Mouse (Mus musculus) c-Kit-negative CD71-positive TER-119-positive erythroid progenitor cells, embryonic 14.5 days (primary cell): Measurements from ENCODE around the gene Myl4.

ENCODE experiments used
- DNase-seq: peaks from one replicate; pipeline ENCODE4 v3.0.0-alpha.2; 2013; ENCODE audit warnings: low read depth, low spot score

Myl4 gene

GRCm38 (mm10) chr11:104630185-104630835 lies 79.8 kb downstream of the Myl4 start:
- DNase-seq, result no peak

GRCm38 (mm10) chr11:104631306-104631705 lies 80.8 kb downstream of the Myl4 start:
- no peak for DNase-seq

DNA sequence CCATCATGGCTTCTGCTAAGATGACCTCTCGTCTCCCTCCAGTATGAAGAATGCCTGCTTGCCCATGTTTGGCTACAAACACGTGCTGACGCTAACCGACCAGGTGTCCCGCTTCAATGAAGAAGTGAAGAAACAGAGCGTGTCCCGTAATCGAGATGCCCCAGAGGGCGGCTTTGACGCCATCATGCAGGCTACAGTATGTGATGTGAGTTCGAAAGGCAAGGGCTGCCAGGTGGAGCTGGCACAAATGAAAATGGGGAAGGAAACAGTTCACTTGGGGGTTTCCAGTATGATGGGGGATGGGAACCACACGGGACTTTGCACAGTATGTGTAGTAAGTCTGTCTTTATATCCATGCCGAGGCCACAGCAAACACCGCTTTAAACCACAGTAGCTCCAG lies 86.5 kb downstream of the Myl4 start:
- DNase-seq, result no peak

DNA sequence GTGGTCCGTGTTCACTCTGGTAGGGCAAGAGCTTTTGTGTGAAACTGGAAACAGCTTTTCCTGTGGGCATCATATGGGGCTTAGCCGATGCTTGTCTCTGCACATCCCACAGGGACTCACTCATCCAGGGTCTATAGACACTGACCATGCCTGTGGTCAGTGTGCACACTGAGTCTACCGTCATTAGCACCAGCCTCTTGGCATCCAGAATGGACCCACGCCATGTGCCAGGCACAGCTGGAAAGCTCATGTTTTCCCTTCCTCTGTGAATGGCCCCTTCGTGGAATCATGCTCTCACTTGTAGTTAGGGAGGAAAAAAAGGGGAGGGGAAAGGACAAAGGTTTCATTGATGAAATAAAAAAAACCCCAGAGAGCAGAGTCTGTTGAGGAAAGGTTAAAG lies 87.5 kb downstream of the Myl4 start:
- no peak for DNase-seq

GRCm38 (mm10) chr11:104638906-104639305 lies 88.4 kb downstream of the Myl4 start:
- DNase-seq, result no peak

DNA sequence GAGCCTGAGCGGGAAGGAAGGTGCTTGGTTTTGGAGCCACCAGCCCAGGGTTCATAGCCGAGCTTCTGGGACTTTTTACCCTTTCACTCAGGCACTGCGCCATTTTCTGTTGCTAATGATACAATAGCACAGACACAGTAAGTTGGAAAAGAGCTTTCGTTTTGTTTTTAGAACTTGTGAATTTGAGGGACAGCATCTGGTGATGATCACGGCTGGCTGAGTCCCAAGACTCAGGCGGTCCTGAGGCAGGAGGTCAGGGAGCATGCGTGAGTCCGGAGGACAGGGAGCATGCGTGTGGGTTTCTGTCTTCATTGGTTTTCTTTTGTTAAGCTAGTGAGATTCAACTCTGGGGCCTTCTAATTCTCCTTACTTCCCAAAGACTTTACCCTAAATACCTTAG lies 89.2 kb downstream of the Myl4 start:
- no peak for DNase-seq

DNA sequence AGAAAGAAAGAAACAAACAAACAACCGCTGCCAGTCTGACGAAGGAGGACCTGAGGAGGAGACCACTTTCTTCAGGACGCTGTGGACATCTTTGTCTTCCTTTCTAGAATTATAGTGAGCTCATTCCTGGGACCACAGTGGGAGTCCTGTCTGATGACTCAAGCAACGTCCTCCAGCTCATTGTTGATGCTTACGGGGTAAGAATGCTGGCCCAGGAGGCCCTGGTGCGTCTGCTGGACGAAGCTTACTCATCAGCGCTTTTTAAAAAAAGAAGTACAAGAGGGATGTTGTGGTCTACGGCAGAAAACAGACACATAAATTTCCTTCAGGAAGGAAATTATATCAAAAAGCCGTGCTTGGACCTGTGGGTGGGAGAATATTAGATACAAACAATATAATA lies 90.4 kb downstream of the Myl4 start:
- DNase-seq, result no peak

DNA sequence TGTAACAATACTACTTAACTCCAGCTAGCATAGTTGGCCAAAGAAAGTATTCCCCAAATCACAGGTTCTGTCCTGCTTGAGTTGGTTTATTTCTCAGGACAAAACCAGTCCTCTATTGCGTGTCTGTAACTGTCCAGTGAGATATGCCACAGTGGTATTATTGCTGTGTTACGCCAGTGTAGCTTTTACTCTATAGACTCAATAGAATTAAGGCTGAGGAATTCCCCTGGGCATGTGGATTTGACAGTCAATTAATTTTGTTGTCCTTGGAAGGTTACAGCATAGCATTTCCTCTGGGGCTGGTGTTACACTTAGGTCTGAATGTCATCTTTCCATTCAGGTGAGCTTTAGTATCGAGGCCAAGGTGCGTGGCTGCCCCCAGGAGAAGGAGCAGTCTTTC lies 92.8 kb downstream of the Myl4 start:
- no peak for DNase-seq
